Mouse (Mus musculus) myocyte (in vitro differentiated cells): ENCODE measurements at regions not wholly inside any gene's neighbourhood (a gene's known extent, or its start where the extent isn't known, plus 50 kb on each side); places are given as distances from the start of the nearest gene placed in this dataset.

Experiments
- H3K27me3 ChIP-seq: one replicate; pipeline ENCODE4 v1.6.1; 2011; ENCODE audit not compliant: control insufficient read depth, insufficient read depth, insufficient read length
- H3K36me3 ChIP-seq: one replicate; pipeline ENCODE4 v1.6.1; 2011; ENCODE audit not compliant: control insufficient read depth, insufficient read depth
- H3K4me2 ChIP-seq: one replicate; pipeline ENCODE4 v1.6.1; 2011; ENCODE audit warnings: low read depth, control low read depth
- H3K4me3 ChIP-seq: one replicate; pipeline ENCODE4 v1.5.1; 2011; ENCODE audit warnings: mild to moderate bottlenecking, control low read depth, moderate library complexity
- H3K79me2 ChIP-seq: one replicate; pipeline ENCODE4 v1.6.1; 2011; ENCODE audit not compliant: control insufficient read depth, insufficient read depth
- H3ac ChIP-seq: one replicate; pipeline ENCODE4 v1.6.1; 2011; ENCODE audit not compliant: control insufficient read depth, insufficient read length
- CEBPB ChIP-seq: IDR thresholded peaks from 2 replicates; pipeline ENCODE4 v1.6.1; 2011; ENCODE audit warnings: mild to moderate bottlenecking, moderate library complexity; ENCODE audit not compliant: poor library complexity, insufficient read depth, severe bottlenecking
- E2F4 ChIP-seq: IDR thresholded peaks from one replicate; pipeline ENCODE4 v1.6.1; 2011; ENCODE audit warnings: mild to moderate bottlenecking, control low read depth, moderate library complexity; ENCODE audit not compliant: insufficient read depth
- MAX ChIP-seq: IDR thresholded peaks from one replicate; pipeline ENCODE4 v1.6.1; 2011; ENCODE audit warnings: low read depth, mild to moderate bottlenecking, control low read depth
- MYOD1 ChIP-seq, 3 experiments: IDR thresholded peaks; one replicate each; pipeline ENCODE4 v1.6.1; 2011; ENCODE audit warnings: control low read depth in 2 of 3, low read depth in 2 of 3, mild to moderate bottlenecking in 2 of 3, moderate library complexity in 1 of 3; ENCODE audit not compliant: insufficient read length in 2 of 3, control insufficient read depth in 1 of 3
- MYOG ChIP-seq, 3 experiments: IDR thresholded peaks; one replicate each; pipeline ENCODE4 v1.6.1; 2011; ENCODE audit warnings: control low read depth in 2 of 3, low read depth in 2 of 3, mild to moderate bottlenecking in 2 of 3; ENCODE audit not compliant: insufficient read length in 2 of 3, control insufficient read depth in 1 of 3, insufficient read depth in 1 of 3
- POLR2A ChIP-seq: IDR thresholded peaks from one replicate; pipeline ENCODE4 v1.6.1; 2011; ENCODE audit warnings: low read depth, mild to moderate bottlenecking, control low read depth, moderate library complexity; ENCODE audit not compliant: insufficient read length
- POLR2AphosphoS2 ChIP-seq: IDR thresholded peaks from one replicate; pipeline ENCODE4 v1.6.1; 2011; ENCODE audit warnings: low read depth, control low read depth; ENCODE audit not compliant: insufficient read length
- REST ChIP-seq: IDR thresholded peaks from one replicate; pipeline ENCODE4 v1.6.1; 2011; ENCODE audit warnings: mild to moderate bottlenecking, control low read depth, moderate library complexity; ENCODE audit not compliant: insufficient read depth, insufficient read length
- SRF ChIP-seq: IDR thresholded peaks from one replicate; pipeline ENCODE4 v1.6.1; 2011; ENCODE audit warnings: low read depth; ENCODE audit not compliant: control insufficient read depth, insufficient read length
- TCF12 ChIP-seq: IDR thresholded peaks from one replicate; pipeline ENCODE4 v1.6.1; 2011; ENCODE audit warnings: mild to moderate bottlenecking, control low read depth; ENCODE audit not compliant: poor library complexity, insufficient read depth, severe bottlenecking
- TCF3 ChIP-seq: IDR thresholded peaks from one replicate; pipeline ENCODE4 v1.6.1; 2011; ENCODE audit warnings: low read depth, control low read depth; ENCODE audit not compliant: insufficient read length
- USF1 ChIP-seq: IDR thresholded peaks from one replicate; pipeline ENCODE4 v1.6.1; 2011; ENCODE audit warnings: low read depth, mild to moderate bottlenecking, control low read depth, moderate library complexity

- TF ChIP-seq MYOG (IDR thresholded peaks at IDR 0.05; ENCODE audit: control insufficient read depth in 1 of 3, insufficient read depth in 1 of 3, insufficient read length in 2 of 3, low read depth in 2 of 3) (no peak), REST (no peak), MYOD1 (IDR thresholded peaks at IDR 0.05; ENCODE audit: control insufficient read depth in 1 of 3, insufficient read length in 2 of 3, low read depth in 2 of 3) (no peak), USF1 (no peak), MAX (no peak), CEBPB (no peak), E2F4 (no peak), SRF (no peak), POLR2AphosphoS2 (no peak), TCF3 (no peak), TCF12 (no peak), POLR2A (no peak)
- no peak overlapping the region for H3K4me3 ChIP-seq
- H3K36me3 ChIP-seq: no peaks in the 10 kb centered on the region
- no peak overlapping the region for H3ac ChIP-seq
- no peaks in the 10 kb centered on the region for H3K79me2 ChIP-seq
- no peaks in the 10 kb centered on the region for H3K27me3 ChIP-seq
- no peak overlapping the region for H3K4me2 ChIP-seq
Observed at GRCm38 (mm10) chr4:142464066-142464465, 224.9 kb upstream of the Kazn start.

- no peaks in the 10 kb centered on the region for H3K27me3 ChIP-seq
- no peak overlapping the region for H3ac ChIP-seq
- H3K36me3 ChIP-seq: no peaks in the 10 kb centered on the region
- TF ChIP-seq POLR2AphosphoS2 (no peak), USF1 (no peak), MYOD1 (IDR thresholded peaks at IDR 0.05; ENCODE audit: control insufficient read depth in 1 of 3, insufficient read length in 2 of 3, low read depth in 2 of 3) (no peak), E2F4 (no peak), MAX (no peak), SRF (no peak)
- H3K4me2 ChIP-seq: no peak overlapping the region
- H3K79me2 ChIP-seq: no peaks in the 10 kb centered on the region
- H3K4me3 ChIP-seq: no peak overlapping the region
Observed at GRCm38 (mm10) chr4:142460468-142461086, 221.4 kb upstream of the Kazn start.

DNA sequence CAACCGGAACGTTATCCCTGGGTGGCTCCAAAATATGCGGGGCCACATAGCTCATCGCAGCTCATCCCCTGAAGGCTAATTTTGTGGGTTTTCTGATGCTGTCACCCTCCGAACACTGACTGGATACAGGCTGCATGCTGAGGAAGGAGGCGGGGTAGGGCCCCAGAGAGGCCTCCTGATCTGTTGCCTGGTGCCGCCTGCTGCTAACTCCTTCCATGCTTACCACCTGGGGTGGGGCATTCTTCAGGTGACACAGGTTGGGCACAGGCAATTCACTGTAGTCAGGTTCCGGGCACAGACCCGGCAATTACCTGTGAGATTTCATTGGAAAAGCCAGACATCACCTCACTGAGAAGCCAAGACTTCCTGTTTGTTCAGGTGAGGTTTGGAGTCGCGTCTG is 213.4 kb upstream of the Kazn start:
- no peak for TF ChIP-seq REST
- no peak for TF ChIP-seq TCF3
- no peak for TF ChIP-seq POLR2AphosphoS2
- TF ChIP-seq POLR2A: no peak
- TF ChIP-seq MYOG (IDR thresholded peaks at IDR 0.05; ENCODE audit: control insufficient read depth in 1 of 3, insufficient read depth in 1 of 3, insufficient read length in 2 of 3, low read depth in 2 of 3): no peak
- no peak for TF ChIP-seq SRF
- no peak for TF ChIP-seq CEBPB
- no peak for TF ChIP-seq E2F4
- Histone ChIP-seq H3ac (no peak overlapping the region), H3K4me3 (no peak overlapping the region), H3K79me2 (no peaks in the 10 kb centered on the region), H3K27me3 (no peaks in the 10 kb centered on the region), H3K4me2 (no peak overlapping the region), H3K36me3 (no peaks in the 10 kb centered on the region)

- Histone ChIP-seq H3K27me3 (no peaks in the 10 kb centered on the region), H3K4me2 (no peak overlapping the region), H3K36me3 (no peaks in the 10 kb centered on the region), H3K4me3 (no peak overlapping the region), H3K79me2 (no peaks in the 10 kb centered on the region), H3ac (no peak overlapping the region)
- TF ChIP-seq MAX (no peak), USF1 (no peak), SRF (no peak), MYOD1 (IDR thresholded peaks at IDR 0.05; ENCODE audit: control insufficient read depth in 1 of 3, insufficient read length in 2 of 3, low read depth in 2 of 3) (no peak), TCF3 (no peak), POLR2AphosphoS2 (no peak), POLR2A (no peak), REST (no peak), TCF12 (no peak)
Observed at GRCm38 (mm10) chr4:142450884-142451283, 211.7 kb upstream of the Kazn start.

DNA sequence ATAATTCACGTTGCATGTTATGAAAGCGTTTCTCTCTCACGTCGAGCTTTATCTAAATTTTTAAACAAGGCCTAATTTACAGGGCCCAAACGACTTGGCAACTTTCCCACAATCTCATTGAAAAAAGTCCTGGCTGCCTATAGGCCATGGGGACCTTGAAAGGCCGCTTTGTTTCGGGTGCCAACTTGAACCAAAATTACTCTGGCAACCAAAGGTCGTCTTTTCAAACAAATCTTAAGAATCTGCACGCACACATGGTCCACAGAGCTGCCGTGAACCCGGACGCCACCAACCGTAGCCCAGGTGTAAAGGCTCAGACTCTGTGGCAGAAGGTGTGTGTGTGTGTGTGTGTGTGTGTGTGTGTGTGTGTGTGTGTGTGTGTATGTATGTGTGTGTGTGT is 210.5 kb upstream of the Kazn start:
- Histone ChIP-seq H3K79me2 (no peaks in the 10 kb centered on the region), H3K4me3 (no peak overlapping the region), H3K4me2 (no peak overlapping the region), H3K36me3 (no peaks in the 10 kb centered on the region), H3K27me3 (no peaks in the 10 kb centered on the region), H3ac (no peak overlapping the region)
- TF ChIP-seq CEBPB: no peak
- TF ChIP-seq TCF12: no peak
- no peak for TF ChIP-seq E2F4
